Mouse (Mus musculus): ENCODE measurements at regions not wholly inside any gene's neighbourhood (a gene's known extent, or its start where the extent isn't known, plus 50 kb on each side); places are given as distances from the start of the nearest gene placed in this dataset.

DNA sequence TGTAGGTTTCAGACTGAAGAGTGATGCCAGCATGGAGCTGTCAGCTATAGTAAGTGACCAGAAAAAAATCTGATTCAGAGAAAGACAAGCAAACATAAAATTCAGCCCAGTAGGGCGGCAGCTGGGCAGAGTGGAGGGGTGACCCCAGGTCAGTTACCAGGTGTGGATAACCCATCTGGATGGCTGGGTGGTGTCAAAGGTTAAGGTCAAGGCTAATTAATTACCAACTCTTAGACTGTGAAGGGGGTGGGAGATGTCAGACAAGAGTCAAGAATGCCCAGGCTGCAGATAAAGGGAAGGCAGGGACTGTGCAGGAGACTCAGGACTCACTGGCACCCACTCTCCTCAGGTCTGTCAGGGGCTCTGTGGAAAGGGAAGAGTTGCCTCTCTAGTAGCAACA, 188.1 kb downstream of the Bcl2l11 start:
- no peak for TF ChIP-seq CTCF (IDR thresholded peaks at IDR 0.05; ENCODE audit: control insufficient read depth, insufficient read depth, insufficient read length)
- no peak for TF ChIP-seq FOSL1 (IDR thresholded peaks at IDR 0.05; ENCODE audit: insufficient read depth, low read length, poor library complexity, severe bottlenecking)
- no peak for TF ChIP-seq USF1 (IDR thresholded peaks at IDR 0.05; ENCODE audit: low read depth)
- no peak for TF ChIP-seq CEBPB (IDR thresholded peaks at IDR 0.05; ENCODE audit: low read depth)
- no peak for TF ChIP-seq MYOG (IDR thresholded peaks at IDR 0.05; ENCODE audit: control insufficient read depth, extremely low read depth, insufficient read length)

Data from C2C12 (cell line).